Mouse (Mus musculus): ENCODE measurements at regions not wholly inside any gene's neighbourhood (a gene's known extent, or its start where the extent isn't known, plus 50 kb on each side); places are given as distances from the start of the nearest gene placed in this dataset.

DNA sequence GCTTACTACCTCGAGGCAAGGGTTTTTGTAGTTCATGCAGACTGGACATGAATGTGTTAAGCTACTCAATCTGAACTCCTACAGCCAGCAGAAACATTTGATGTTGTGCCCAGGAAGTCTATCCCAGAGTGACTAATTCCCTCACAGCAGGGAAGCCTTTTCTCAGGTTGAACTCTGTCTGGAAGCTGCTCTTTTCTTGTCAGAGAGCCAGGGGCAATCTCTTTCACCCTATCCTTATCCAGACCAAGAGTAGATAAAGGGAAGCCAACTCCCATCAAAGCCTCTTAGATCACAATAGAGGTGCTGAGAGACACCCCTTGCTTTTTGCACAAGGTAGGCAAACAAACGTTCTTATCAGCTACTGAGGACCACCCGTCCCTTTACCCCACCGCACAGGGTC is 122.8 kb upstream of the Fggy start:
- Histone ChIP-seq H3K36me3 (no peaks in the 10 kb centered on the region), H3K27me3 (ENCODE audit: insufficient read depth, poor library complexity, severe bottlenecking) (no peaks in the 10 kb centered on the region), H3K4me1 (replicated peaks) (no peaks in the 10 kb centered on the region), H3K4me3 (no peak overlapping the region), H3K27ac (no peak overlapping the region), H3K9me3 (no peaks in the 10 kb centered on the region)
- no peak for DNase-seq (ENCODE audit: low spot score)
- WGBS: 42% methylated on average over 4 of the region's 4 CpGs

DNA sequence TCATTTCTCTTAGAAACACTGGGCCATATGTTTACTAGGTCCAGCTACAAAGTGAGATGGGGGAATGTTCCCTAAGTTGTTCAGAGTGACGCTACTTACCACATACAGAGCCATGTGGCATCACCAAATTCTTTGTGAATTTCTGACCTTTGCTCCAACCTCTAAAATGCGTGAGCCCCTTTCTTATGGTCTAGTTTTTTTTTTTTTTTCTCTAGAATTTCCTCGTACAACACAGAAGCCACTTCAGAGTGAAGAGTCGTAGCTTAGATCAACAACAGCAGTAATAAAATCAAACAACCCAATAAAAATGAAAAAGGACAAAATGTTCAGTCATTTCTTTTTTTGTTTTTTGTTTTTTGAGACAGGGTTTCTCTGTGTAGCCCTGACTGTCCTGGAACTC is 122.2 kb upstream of the Fggy start:
- WGBS: 55% methylated on average over 4 of the region's 4 CpGs
- no peaks in the 10 kb centered on the region for H3K9me3 ChIP-seq
- no peak for DNase-seq (ENCODE audit: low spot score)
- H3K36me3 ChIP-seq: no peaks in the 10 kb centered on the region
- no peak overlapping the region for H3K4me3 ChIP-seq
- H3K4me1 ChIP-seq (replicated peaks): no peaks in the 10 kb centered on the region
- H3K27ac ChIP-seq: no peak overlapping the region
- no peaks in the 10 kb centered on the region for H3K27me3 ChIP-seq (ENCODE audit: insufficient read depth, poor library complexity, severe bottlenecking)

DNA sequence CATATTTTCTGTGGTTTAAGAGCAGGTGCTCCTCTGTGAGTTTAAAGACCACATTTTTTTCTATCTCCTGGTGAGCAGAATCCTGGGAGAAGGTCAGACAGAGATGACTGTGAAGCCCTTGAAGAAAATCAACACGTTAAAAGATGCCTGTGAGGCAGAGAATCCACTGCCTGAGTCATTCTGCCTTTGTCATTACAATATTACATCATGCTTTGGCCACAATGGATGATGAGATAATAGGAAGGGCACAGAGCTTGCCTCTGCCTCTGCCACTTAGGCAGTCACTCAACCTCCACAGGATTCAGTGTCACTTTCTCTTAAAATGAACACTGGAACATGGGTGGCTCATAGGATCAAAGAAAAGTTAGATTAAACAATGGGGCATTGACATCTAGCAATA is 117.5 kb upstream of the Fggy start:
- 27% methylated on average over 1 of the region's 1 CpGs for WGBS
- Histone ChIP-seq H3K9me3 (no peaks in the 10 kb centered on the region), H3K36me3 (no peaks in the 10 kb centered on the region), H3K27ac (no peak overlapping the region), H3K4me3 (no peak overlapping the region), H3K27me3 (ENCODE audit: insufficient read depth, poor library complexity, severe bottlenecking) (no peaks in the 10 kb centered on the region), H3K4me1 (replicated peaks) (no peaks in the 10 kb centered on the region)
- DNase-seq (ENCODE audit: low spot score): no peak

DNA sequence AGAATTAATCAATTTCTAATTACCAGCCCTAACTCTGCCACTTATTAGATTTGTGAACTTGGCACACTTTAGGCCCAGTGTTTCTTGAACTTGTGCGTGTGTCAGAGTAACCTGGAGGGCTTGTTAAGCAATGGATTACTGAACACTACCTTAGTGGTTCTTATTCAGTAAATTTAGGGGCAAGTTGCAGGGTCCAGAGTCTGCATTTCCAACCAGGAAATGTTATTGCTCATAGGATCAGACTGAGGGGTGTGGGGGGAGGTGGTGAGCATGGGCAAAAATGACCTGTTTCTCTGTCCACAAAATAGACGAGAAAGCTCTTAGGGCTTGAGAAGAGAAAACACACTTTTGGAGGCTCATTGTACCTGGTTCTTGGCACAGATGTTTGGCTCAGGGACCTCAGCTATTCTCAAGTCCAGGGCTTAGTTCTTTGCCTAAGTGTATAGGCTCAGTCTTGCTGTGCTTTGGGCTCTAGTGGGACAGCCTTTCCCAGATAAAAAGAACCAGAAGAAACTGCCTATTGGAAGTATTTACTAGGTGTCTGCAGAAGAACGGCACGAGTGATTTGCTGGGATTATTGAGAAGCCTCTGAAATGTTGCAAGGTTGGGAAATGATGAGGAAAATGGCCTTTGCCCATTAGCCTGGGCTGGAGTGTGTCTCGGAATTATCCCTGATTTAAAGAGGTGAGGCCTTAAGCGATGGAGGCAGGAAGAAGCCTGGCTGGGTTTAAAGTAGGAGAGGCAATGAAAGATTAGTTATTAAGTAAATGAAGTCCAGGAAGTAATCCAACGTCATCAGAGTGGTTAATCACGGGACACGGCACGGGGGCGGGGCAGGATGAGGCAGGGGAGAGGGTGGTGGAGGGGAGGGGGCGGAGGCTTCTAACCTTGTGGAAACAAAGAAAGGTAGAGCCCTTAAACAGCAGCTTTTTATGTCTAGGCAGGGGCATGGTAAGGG is 113.2 kb upstream of the Fggy start:
- Histone ChIP-seq H3K4me3 (no peak overlapping the region), H3K27me3 (ENCODE audit: insufficient read depth, poor library complexity, severe bottlenecking) (no peaks in the 10 kb centered on the region), H3K4me1 (replicated peaks) (no peaks in the 10 kb centered on the region), H3K9me3 (no peaks in the 10 kb centered on the region), H3K27ac (no peak overlapping the region), H3K36me3 (no peaks in the 10 kb centered on the region)
- 64% methylated on average over 12 of the region's 12 CpGs for WGBS
- DNase-seq (ENCODE audit: low spot score): no peak

DNA sequence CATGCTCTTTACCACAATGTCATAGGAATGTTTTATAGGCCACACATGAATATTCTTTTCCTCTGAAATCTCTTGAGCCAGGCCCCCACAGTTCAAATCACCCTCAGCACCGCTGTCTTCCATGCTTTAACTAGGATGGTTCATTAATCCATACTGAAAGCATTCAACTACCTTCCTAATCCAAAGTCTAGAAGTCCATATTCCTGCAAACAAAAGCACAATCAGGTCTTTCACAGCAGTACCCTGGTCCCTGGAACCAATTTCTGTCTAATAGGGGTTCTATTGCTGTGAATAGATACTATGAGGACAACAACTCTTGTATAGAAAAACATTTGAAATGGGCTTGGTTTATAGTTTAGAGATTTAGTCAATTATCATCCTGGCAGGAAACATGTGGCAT is 107.0 kb upstream of the Fggy start:
- DNase-seq (ENCODE audit: low spot score): no peak
- Histone ChIP-seq H3K9me3 (no peaks in the 10 kb centered on the region), H3K36me3 (no peaks in the 10 kb centered on the region), H3K4me3 (no peak overlapping the region), H3K27me3 (ENCODE audit: insufficient read depth, poor library complexity, severe bottlenecking) (no peaks in the 10 kb centered on the region), H3K27ac (no peak overlapping the region), H3K4me1 (replicated peaks) (no peaks in the 10 kb centered on the region)
- 83% methylated on average over 1 of the region's 1 CpGs for WGBS

DNA sequence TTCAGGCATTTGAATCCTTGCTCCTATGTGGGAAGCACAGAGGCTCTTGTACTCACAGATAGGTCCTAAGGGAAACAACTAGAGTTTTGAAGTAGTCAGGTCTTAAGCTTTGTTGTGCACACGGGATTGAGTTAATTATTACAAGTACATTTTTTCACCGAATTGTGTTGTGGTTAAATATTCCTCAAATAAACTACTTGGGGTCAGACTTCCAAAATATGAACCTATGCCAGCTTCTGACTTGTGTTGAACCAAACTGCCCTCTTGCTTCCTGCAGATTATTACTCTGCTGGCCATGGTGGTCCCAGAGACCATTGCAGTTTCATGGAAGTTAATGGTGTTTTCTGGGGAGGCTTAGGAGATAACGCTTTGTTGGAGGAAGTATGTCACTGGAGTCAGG is 105.5 kb upstream of the Fggy start:
- no peaks in the 10 kb centered on the region for H3K9me3 ChIP-seq
- H3K27me3 ChIP-seq (ENCODE audit: insufficient read depth, poor library complexity, severe bottlenecking): no peaks in the 10 kb centered on the region
- 90% methylated on average over 3 of the region's 3 CpGs for whole genome bisulfite sequencing
- no peak for DNase-seq (ENCODE audit: low spot score)
- no peak overlapping the region for H3K27ac ChIP-seq
- no peaks in the 10 kb centered on the region for H3K36me3 ChIP-seq
- no peaks in the 10 kb centered on the region for H3K4me1 ChIP-seq (replicated peaks)
- no peak overlapping the region for H3K4me3 ChIP-seq

DNA sequence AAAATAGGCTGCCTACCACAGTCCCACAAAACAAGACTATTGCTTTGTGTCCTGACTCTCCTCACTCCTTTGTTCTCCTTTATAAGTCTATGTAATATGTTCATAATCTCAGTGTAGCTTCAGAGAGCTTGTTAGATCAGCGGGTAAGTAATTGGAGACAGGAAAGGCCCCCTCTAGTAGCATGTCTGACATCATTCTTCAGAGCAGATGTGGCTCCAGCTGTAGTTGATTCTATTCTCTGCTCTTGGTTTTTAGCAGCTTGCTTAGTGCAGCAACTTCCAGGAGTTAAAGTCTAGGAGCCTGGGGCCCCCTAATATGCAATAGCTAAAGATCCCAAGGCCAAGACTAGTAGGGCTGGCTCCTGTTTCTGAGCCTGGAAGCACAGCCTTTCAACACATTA is 101.0 kb upstream of the Fggy start:
- Histone ChIP-seq H3K4me3 (no peak overlapping the region), H3K36me3 (no peaks in the 10 kb centered on the region), H3K9me3 (no peaks in the 10 kb centered on the region), H3K27ac (no peak overlapping the region), H3K27me3 (ENCODE audit: insufficient read depth, poor library complexity, severe bottlenecking) (no peaks in the 10 kb centered on the region), H3K4me1 (replicated peaks) (no peaks in the 10 kb centered on the region)
- DNase-seq (ENCODE audit: low spot score): no peak
- 68% methylated on average over 1 of the region's 1 CpGs for WGBS

DNA sequence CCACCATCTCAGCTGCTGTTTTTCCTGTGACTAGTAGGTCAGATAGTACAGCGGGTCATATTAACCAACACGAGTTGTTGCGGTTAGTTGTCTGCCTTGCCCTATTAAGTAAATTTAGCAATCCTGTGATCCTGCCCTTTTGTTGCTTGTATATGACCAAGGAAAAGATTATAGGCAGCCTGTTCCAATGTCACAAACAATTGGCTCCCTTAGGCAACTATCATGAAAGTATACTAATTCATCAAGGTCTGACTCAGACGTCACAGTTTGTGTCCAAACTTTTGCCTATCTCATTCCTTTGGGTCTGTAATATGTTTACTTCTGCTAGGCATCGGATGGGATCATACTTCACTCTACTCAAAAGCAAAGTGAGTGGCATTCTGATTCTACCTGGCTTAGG is 100.4 kb upstream of the Fggy start:
- no peak for DNase-seq (ENCODE audit: low spot score)
- Histone ChIP-seq H3K9me3 (no peaks in the 10 kb centered on the region), H3K36me3 (no peaks in the 10 kb centered on the region), H3K27ac (no peak overlapping the region), H3K27me3 (ENCODE audit: insufficient read depth, poor library complexity, severe bottlenecking) (no peaks in the 10 kb centered on the region), H3K4me1 (replicated peaks) (no peaks in the 10 kb centered on the region), H3K4me3 (no peak overlapping the region)
- WGBS: 92% methylated on average over 5 of the region's 5 CpGs

DNA sequence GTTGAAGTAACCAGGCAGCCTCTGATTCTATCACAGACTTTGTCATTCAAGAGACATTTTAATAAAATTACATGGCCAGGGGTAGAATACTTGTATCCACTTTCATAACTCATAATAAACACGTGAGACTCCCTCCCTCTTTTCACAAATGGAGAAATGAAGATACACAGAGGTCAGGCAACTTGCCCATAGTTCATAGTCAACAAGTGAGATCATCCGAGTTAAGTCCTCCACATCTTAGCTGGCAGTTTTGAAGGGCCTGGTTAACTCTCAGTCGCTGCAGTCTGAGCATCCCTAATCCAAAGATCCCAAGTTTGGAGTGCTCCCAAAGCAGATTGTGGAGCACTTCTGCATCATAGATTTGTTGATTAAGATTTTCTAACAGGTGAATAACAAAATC is 94.8 kb upstream of the Fggy start:
- no peaks in the 10 kb centered on the region for H3K36me3 ChIP-seq
- no peak overlapping the region for H3K27ac ChIP-seq
- H3K27me3 ChIP-seq (ENCODE audit: insufficient read depth, poor library complexity, severe bottlenecking): no peaks in the 10 kb centered on the region
- H3K9me3 ChIP-seq: no peaks in the 10 kb centered on the region
- no peak overlapping the region for H3K4me3 ChIP-seq
- WGBS: 85% methylated on average over 3 of the region's 3 CpGs
- DNase-seq (ENCODE audit: low spot score): no peak
- H3K4me1 ChIP-seq (replicated peaks): no peaks in the 10 kb centered on the region

DNA sequence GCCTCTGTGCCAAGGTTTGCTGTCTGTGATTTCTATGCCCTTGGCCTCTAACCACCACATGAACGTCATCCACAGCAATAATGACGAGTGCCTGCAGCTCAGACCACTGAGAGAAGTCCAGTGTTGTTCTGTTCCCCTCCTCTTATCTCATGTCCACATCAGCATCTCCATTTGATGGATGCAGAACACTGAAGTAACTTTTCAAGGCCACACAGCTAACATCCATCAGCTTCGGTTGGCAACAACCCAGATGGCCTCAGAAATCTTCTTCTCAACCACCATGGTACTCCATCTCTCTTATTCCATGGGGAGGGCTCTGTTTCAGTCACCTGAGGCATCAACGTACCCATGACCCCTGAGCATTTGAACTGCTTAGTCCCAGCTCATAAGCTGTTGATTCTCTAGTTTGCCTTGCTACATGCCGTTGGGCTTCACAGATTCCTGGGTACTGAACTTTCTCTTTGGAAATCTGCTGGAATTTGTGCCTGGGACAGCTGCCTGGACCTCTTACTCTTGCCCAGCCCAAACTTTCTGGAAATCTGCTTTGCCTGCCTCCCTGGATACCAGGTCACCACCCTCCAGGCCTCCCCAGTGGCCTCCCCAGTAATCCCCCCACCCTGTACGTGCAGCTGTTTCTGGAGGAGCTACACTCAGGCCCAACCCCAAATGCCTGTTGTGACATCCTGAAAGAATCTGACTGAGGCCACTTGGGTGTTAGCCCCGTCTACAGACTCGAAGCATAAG is 94.1 kb upstream of the Fggy start:
- WGBS: 80% methylated on average over 8 of the region's 8 CpGs
- no peak overlapping the region for H3K4me3 ChIP-seq
- no peaks in the 10 kb centered on the region for H3K9me3 ChIP-seq
- H3K27ac ChIP-seq: no peak overlapping the region
- no peaks in the 10 kb centered on the region for H3K27me3 ChIP-seq (ENCODE audit: insufficient read depth, poor library complexity, severe bottlenecking)
- H3K36me3 ChIP-seq: no peaks in the 10 kb centered on the region
- no peak for DNase-seq (ENCODE audit: low spot score)
- no peaks in the 10 kb centered on the region for H3K4me1 ChIP-seq (replicated peaks)

DNA sequence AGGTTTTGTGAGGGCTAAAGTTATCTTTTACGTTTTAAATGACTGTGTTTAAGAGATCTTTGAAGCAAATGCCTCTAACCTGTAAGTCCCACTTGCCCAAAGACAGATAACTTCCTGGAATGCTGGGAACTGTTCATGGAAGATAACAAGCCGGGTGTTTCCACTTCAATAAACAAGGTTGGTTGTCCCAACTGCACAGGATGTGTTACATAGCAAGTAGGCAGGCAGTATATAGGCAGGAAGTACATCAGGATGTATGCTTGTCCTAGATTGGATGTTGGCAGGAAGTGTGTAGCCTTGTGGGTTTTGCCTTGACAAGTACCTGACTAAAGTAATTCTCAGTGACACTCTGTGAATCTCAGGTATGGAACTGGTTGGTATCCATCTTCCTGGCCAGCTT is 90.7 kb upstream of the Fggy start:
- H3K36me3 ChIP-seq: no peaks in the 10 kb centered on the region
- no peak overlapping the region for H3K4me3 ChIP-seq
- H3K27me3 ChIP-seq (ENCODE audit: insufficient read depth, poor library complexity, severe bottlenecking): no peaks in the 10 kb centered on the region
- H3K4me1 ChIP-seq (replicated peaks): no peaks in the 10 kb centered on the region
- no peaks in the 10 kb centered on the region for H3K9me3 ChIP-seq
- H3K27ac ChIP-seq: no peak overlapping the region
- DNase-seq (ENCODE audit: low spot score): no peak
- 64% methylated on average over 2 of the region's 2 CpGs for WGBS

DNA sequence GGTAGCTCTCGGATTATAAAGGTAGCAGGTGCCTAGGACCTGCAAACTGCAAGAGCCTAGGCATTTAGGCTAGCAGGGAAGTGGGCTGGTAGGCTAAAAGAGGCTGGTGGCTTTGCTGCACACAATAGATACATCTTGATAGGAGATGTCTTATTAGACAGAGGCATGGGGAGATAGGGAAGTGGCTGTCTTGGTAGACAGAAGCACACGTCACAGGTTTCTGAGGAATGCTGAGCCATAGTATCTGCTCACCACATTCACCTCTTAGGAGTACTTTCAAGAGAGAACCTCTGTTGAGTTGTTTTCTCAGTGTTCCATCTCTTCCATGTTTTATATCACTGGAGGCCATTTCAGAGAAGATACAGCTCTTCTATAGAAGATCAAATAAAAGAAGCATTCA is 89.8 kb upstream of the Fggy start:
- no peaks in the 10 kb centered on the region for H3K27me3 ChIP-seq (ENCODE audit: insufficient read depth, poor library complexity, severe bottlenecking)
- WGBS: 84% methylated on average over 2 of the region's 2 CpGs

DNA sequence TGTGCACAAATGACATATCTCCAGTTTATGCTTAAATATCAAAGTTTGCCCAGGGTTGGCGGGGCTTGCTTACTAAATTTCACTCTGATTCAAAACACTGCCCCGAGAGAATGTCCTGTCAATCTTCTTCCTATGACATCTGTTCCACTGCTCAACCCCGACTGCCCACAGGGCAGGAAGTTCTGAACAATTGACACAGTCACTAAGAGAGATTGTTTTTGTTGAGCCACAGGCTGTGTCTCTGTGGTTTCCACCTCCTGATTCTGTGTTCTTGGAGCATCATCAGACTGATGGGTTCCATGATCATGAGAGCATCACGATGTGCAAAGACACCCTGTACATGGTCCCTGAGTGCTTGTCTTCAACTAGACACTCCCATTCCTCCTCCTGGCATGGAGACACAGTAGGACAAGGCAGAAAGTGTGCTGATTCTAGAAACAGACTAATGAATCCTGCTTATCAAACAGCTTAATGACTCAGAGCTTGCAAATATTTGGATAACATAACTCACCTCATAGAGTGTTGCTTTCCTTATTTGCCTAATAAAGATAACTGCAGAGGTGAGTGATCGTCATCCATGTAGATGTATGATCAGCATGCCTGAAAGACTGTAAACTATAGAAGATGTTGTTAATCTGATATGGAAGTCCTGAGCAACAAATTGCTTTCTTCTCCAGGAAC is 82.4 kb upstream of the Fggy start:
- H3K36me3 ChIP-seq: no peaks in the 10 kb centered on the region
- no peaks in the 10 kb centered on the region for H3K27me3 ChIP-seq (ENCODE audit: insufficient read depth, poor library complexity, severe bottlenecking)
- H3K27ac ChIP-seq: no peak overlapping the region
- H3K4me3 ChIP-seq: no peak overlapping the region
- WGBS: 58% methylated on average over 5 of the region's 5 CpGs
- no peaks in the 10 kb centered on the region for H3K4me1 ChIP-seq (replicated peaks)
- H3K9me3 ChIP-seq: no peaks in the 10 kb centered on the region
- DNase-seq (ENCODE audit: low spot score): no peak

More for the DNA sequence above, 89.8 kb upstream of the Fggy start:
- Histone ChIP-seq H3K36me3 (no peaks in the 10 kb centered on the region), H3K27ac (no peak overlapping the region), H3K4me1 (replicated peaks) (no peaks in the 10 kb centered on the region), H3K9me3 (no peaks in the 10 kb centered on the region), H3K4me3 (no peak overlapping the region)
- DNase-seq (ENCODE audit: low spot score): no peak

All from hindbrain, embryonic 10.5 days (tissue).